Mouse (Mus musculus) kidney, adult 2 months (tissue): ENCODE data around the gene Gpr22.

ENCODE experiments used
- CTCF ChIP-seq: fragments of 200-500 bp; conservative IDR thresholded peaks from 2 replicates; pipeline ENCODE4 v1.5.1; 2011; ENCODE audit warnings: low read depth, mild to moderate bottlenecking, control low read depth, low read length, moderate library complexity, mixed read lengths; ENCODE audit not compliant: insufficient read depth, insufficient read length
- POLR2A ChIP-seq: fragments of 200-500 bp; IDR thresholded peaks from one replicate; pipeline ENCODE4 v1.6.1; 2011; ENCODE audit warnings: low read depth, low read length, control low read depth

DNA sequence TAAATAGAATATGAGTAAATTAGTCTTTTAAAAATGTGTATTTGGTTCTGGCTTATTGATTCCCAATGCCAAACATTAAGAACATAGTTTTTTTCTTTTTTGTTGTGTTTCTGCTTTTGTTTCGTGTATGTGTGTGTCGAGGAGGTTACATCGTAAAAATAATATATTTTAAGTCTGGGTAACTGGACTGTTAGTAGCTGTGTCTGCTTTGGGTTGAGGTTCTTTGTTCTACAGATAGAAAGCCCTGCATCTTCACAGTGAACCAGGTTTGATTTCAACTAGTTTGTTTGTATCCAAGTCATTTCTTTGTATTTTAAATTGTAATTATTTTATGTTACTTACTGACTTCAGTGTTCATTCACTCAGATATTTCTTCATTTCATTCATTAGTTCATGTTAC lies 323 bp upstream of the Gpr22 start:
- TF ChIP-seq CTCF (no peak), POLR2A (no peak)
